8 mouse cellular contexts compared by ENCODE assay signal in the genomic region with DNA sequence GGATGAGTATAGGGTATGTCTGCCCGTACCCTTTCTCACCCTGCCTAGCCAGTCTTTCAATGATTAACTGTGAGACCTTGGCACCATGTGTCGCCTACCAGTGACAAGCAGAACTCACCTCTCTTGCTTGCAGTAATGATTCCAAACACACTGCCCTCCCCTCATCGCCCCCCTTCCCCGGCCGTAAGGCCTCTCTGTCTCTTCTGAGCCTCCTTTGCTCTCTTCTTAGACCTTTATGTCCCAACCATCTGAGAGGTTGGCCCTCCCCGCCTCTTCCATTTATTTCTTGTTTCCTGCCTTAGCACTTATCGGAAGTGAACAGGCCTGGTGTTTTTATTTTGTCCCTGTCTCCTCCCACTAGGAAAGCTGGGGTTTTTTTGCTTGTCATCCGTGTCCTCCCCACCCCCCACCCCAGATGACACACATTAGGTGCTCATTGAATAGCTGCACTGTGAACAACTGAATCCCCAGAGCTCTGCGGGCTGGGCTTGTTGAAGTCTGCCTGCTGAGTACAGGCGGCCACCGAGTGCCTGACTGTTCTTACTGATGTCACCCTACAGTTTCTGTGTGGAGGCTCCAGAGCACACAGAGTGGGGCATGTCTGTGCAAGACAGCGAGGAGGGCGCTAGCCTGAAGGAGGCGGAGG.
DNase-seq lines count a peak whose midpoint lies in the region; ATAC-seq and TF ChIP-seq lines count a peak whose summit lies in the region.

No protein-coding gene starts in this region.

- peaks cover 8 to 48% of the 10 kb centered on the region in 2 experiments for H3K4me1 ChIP-seq in ES-E14 (ENCODE audit: control insufficient read depth in 2 of 2, insufficient read depth in 2 of 2, low read length in 2 of 2, poor library complexity in 1 of 2)
- H3K4me1 ChIP-seq in hindbrain, embryonic 13.5 days (replicated peaks) = peaks cover 71% of the 10 kb centered on the region
- H3K4me1 ChIP-seq in cerebellum, adult 2 months (ENCODE audit: control insufficient read depth, insufficient read depth, low read length) = peaks cover 9% of the 10 kb centered on the region; the same call in 1 of the 2 replicates

- no peak for TF ChIP-seq POLR2A in cerebellum, adult 2 months (IDR thresholded peaks at IDR 0.05; ENCODE audit: borderline replicate concordance, insufficient read depth, low read length)

- ATAC-seq in hindbrain, embryonic 13.5 days (ENCODE audit: low FRiP score) = no peak
- no peak for ATAC-seq in inflammation-experienced regulatory T-cells, adult 6 months

- no peaks in the 10 kb centered on the region for H3K27me3 ChIP-seq in hindbrain, embryonic 13.5 days
- H3K27me3 ChIP-seq in cerebellum, adult 2 months (ENCODE audit: control insufficient read depth, insufficient read depth, low read length) = no peaks in the 10 kb centered on the region

- H3K9ac ChIP-seq in ES-E14 (ENCODE audit: insufficient read depth, low read depth, low read length, poor library complexity, severe bottlenecking) = 0 out of 2 replicates have a peak overlapping the region, but pooled peaks have one; percentile 14
- peak overlapping the region; percentile 3; the same call in 1 of the 2 replicates for H3K9ac ChIP-seq in hindbrain, embryonic 13.5 days

- WGBS in hindbrain, embryonic 13.5 days = 30% methylated on average over 14 of the region's 14 CpGs
- WGBS in cerebellum, adult 2 months = 71% methylated on average over 14 of the region's 14 CpGs

- DNase-seq in ES-E14 (ENCODE audit: low read depth, low spot score) (no peak), liver (peak; percentile 68)
- peak; percentile 58 for DNase-seq in c-Kit-positive CD71-positive TER-119-negative erythroid progenitor cells, embryonic 14.5 days (ENCODE audit: low read depth)
- no peak for DNase-seq in thymus, postnatal 14 days
- DNase-seq in cerebellum, adult 2 months = no peak
- DNase-seq in right cerebral cortex, adult 2 months (ENCODE audit: low spot score in 2 of 2) = no peak

- peak overlapping the region; percentile 18; the same call in 1 of the 2 replicates for H3K27ac ChIP-seq in ES-E14 (ENCODE audit: insufficient read depth, low read depth, low read length, poor library complexity, severe bottlenecking)
- peak overlapping the region; percentile 75 for H3K27ac ChIP-seq in hindbrain, embryonic 13.5 days
- no peak overlapping the region for H3K27ac ChIP-seq in cerebellum, adult 2 months (ENCODE audit: insufficient read depth, low read length)

- H3K9me3 ChIP-seq in ES-E14 (ENCODE audit: control insufficient read depth, insufficient read depth, low read depth, low read length) = no peaks in the 10 kb centered on the region
- H3K9me3 ChIP-seq in hindbrain, embryonic 13.5 days = no peaks in the 10 kb centered on the region

- no peak overlapping the region for H3K4me3 ChIP-seq in ES-E14 (ENCODE audit: insufficient read depth in 1 of 2, low read depth in 1 of 2, low read length in 2 of 2, poor library complexity in 1 of 2, severe bottlenecking in 1 of 2)
- no peak overlapping the region for H3K4me3 ChIP-seq in hindbrain, embryonic 13.5 days
- no peak overlapping the region for H3K4me3 ChIP-seq in cerebellum, adult 2 months (replicated peaks; ENCODE audit: insufficient read depth, low read depth, low read length)

- H3K36me3 ChIP-seq in ES-E14 (ENCODE audit: control insufficient read depth, insufficient read depth, low read length, poor library complexity, severe bottlenecking) = no peaks in the 10 kb centered on the region; the same call in 1 of the 2 replicates
- no peaks in the 10 kb centered on the region for H3K36me3 ChIP-seq in hindbrain, embryonic 13.5 days

- no peak overlapping the region for H3K4me2 ChIP-seq in hindbrain, embryonic 13.5 days

- no peak for TF ChIP-seq CTCF in cerebellum, adult 2 months (IDR thresholded peaks at IDR 0.05; ENCODE audit: borderline replicate concordance, insufficient read depth, low read depth, low read length)

- in situ Hi-C loops in ES-E14 (cut with MboI; ENCODE audit: low sequenced_read_pairs in 2 of 2, unreplicated experiment in 2 of 2) = no loop called here

TF ChIP-seq in ES-E14, 5 proteins besides CTCF, POLR2A, EP300 and RAD21:
- no peak for TF ChIP-seq MAFK (IDR thresholded peaks at IDR 0.05; ENCODE audit: insufficient read depth, low read depth, low read length)
- no peak for TF ChIP-seq CHD2 (IDR thresholded peaks at IDR 0.05; ENCODE audit: low read depth, low read length)
- TF ChIP-seq ZC3H11A (IDR thresholded peaks at IDR 0.05; ENCODE audit: borderline replicate concordance, low read depth, low read length) = no peak
- TF ChIP-seq ZNF384 (IDR thresholded peaks at IDR 0.05; ENCODE audit: low read depth, low read length) = no peak
- TF ChIP-seq HCFC1 (IDR thresholded peaks at IDR 0.05; ENCODE audit: borderline replicate concordance, insufficient read depth, low read length) = no peak

Comparison
In these comparisons a context has a peak if more than half of its experiments do, and no peak if none do; other contexts are left out.
1. DNase-seq: peak in c-Kit-positive CD71-positive TER-119-negative erythroid progenitor cells, embryonic 14.5 days (single experiment) and liver (single experiment); none in ES-E14 (single experiment), thymus, postnatal 14 days (single experiment), cerebellum, adult 2 months (0 of 2) and right cerebral cortex, adult 2 months (0 of 2).